Mouse (Mus musculus): Measurements from ENCODE around the gene Ficd.

Gene Ficd

DNA sequence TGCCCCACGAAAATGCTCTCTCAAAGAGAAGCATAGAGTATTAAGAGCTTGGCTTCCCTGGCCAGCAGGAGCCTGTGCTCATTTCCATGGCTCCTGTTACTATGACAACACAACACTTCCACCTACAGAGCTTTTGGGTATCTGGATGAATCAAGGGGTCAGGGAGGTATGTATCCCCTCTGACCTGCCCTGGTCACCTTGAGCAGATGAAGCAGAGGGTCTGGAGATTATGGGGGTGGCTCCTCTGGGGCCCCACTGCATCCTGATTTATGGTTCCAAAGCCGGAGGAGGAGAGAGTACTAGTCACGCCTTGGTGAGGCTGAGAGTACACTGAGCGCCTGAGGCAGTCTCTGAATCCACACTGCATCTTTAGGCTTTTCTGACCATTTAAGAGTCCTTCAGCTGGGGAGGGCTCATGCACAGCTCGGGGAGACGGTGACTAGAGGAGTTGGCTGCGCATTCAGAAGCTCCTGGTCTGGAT is 4.9 kb upstream of the Ficd start:
- DNase-seq (ENCODE audit: low spot score), result no peak

GRCm38 (mm10) chr5:113731174-113731573 is 4.4 kb upstream of the Ficd start:
- DNase-seq (ENCODE audit: low spot score), result no peak

GRCm38 (mm10) chr5:113732182-113732581 is 3.4 kb upstream of the Ficd start:
- DNase-seq (ENCODE audit: low spot score), result no peak

- DNase-seq (ENCODE audit: low spot score), result no peak
Measured at GRCm38 (mm10) chr5:113734376-113734775, 1.2 kb upstream of the Ficd start.

- no peak for DNase-seq (ENCODE audit: low spot score)
Measured at GRCm38 (mm10) chr5:113735023-113735344, 619 bp upstream of the Ficd start.

GRCm38 (mm10) chr5:113736113-113736502 is 505 bp downstream of the Ficd start:
- no peak for DNase-seq (ENCODE audit: low spot score)

GRCm38 (mm10) chr5:113736522-113737164 is 1.0 kb downstream of the Ficd start:
- DNase-seq (ENCODE audit: low spot score), result no peak

GRCm38 (mm10) chr5:113737607-113738237 is 2.1 kb downstream of the Ficd start:
- no peak for DNase-seq (ENCODE audit: low spot score)

DNA sequence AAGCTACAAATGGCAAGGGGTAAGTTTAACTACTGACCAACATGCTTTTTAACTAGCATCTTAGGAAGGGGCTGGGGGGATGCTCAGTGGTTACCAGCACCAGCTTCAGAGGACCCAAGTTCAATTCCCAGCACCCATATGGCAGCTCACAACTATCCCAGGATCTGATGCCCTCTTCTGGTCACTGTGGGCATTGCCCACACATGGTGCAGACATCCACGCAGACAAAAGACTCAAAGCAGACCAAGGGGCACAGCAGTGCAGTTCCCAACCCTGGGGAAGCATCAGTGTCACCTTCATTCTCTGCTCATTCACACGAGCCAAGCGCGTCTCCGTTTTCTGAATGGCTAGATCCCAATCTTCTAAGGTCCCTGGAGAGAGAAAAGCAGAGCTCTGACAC is 12.0 kb downstream of the Ficd start:
- no peak for DNase-seq (ENCODE audit: low spot score)

GRCm38 (mm10) chr5:113748556-113749331 is 13.1 kb downstream of the Ficd start:
- no peak for DNase-seq (ENCODE audit: low spot score)

DNA sequence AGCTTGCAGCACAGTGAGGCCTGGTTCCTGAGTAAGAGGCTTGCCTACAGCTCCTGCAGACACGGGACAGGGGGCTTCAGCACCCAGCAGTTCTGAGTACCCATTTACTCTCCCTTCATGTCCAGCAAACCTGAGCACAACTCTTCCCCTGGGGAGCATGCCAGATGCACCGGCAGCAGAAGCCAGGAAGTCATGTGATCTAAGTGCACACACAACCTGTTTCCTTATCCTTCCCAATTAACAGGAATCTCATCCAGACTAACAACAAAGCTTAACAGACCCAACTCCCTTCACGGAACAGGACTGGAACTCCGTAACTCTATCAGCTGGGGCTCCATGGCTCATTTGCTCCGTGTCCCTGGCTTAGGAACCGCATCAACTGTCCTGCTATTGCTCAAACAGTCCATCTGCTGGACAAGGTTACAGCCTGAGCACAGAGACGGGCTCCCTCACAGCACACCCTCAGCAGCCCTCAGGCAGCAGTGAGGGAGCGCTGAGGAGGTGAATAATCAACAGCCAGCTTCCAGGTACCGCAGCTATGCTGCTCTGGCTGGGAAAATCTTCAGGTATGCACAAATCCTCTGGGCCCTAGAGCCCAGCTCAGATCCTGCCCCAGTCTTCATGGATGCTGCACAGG is 16.0 kb downstream of the Ficd start:
- DNase-seq (ENCODE audit: low spot score), result no peak

- no peak for DNase-seq (ENCODE audit: low spot score)
Measured at GRCm38 (mm10) chr5:113755347-113756030, 19.9 kb downstream of the Ficd start.

DNA sequence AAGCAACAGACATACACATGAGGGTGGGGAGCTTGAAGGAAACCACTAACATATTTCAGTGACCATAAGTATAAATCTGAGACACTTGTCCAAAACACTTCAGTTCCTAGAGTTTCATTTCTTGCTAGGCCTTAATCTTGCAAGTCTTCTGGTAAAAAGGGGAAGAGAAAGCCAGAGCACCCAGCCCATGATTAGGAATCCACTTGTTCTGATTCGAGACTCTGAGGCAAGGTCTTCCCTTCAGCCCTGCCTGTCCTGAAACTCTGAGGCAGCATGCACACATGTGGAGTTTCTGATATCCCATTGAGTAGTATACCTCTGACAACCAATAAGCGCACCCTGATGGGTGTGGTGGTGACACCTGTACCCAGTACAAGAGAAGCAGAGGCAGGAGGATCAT is 26.0 kb downstream of the Ficd start:
- no peak for DNase-seq (ENCODE audit: low spot score)

GRCm38 (mm10) chr5:113764426-113764825 is 28.8 kb downstream of the Ficd start:
- DNase-seq (ENCODE audit: low spot score), result no peak

GRCm38 (mm10) chr5:113765641-113766526 is 30.3 kb downstream of the Ficd start:
- no peak for DNase-seq (ENCODE audit: low spot score)

DNA sequence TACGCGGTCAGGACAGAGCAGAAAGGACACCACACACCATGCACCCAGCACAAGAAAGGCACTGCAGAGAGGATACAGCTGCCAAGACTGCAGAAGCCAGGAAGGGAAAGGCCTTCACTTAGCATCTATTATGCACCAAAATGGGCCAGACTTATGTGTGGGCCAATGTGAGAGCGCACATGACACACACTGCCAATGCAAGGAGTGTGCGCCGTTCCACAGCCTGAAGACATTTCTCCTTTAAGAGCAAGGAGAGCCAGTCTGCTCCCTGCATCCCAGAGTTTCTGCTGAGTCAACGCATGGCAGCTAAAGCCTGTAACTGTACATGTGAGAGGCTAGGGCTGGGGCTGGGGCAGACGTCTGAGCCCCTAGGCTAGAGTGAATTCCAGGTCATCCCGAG is 33.2 kb downstream of the Ficd start:
- DNase-seq (ENCODE audit: low spot score), result no peak

- peak; percentile 86 for DNase-seq (ENCODE audit: low spot score)
Measured at GRCm38 (mm10) chr5:113771213-113772162, 35.9 kb downstream of the Ficd start.

- peak; percentile 93 for DNase-seq (ENCODE audit: low spot score)
Measured at GRCm38 (mm10) chr5:113772450-113772895, 36.9 kb downstream of the Ficd start, which contains the start of the genes Sart3 and Iscu. Gene Sart3 (minus strand): TSS chr5:113772510. Gene Iscu (plus strand): TSS chr5:113772748.

- DNase-seq (ENCODE audit: low spot score), result peak; percentile 37
Measured at GRCm38 (mm10) chr5:113772905-113773519, 37.4 kb downstream of the Ficd start.

Data from spleen, adult 12 weeks (tissue).